Mouse (Mus musculus): ENCODE data around the gene Mrpl20. TPM values are rescaled to one million over a fixed set of nuclear protein-coding genes. Genes with fewer than 3 reads are reported as not detected.
A peak's percentile ranks its signal among the peaks of the same experiment; 100 is the strongest.

Gene Mrpl20
- polyA plus RNA-seq, 1 experiment from 2014 or later, result 250 TPM

DNA sequence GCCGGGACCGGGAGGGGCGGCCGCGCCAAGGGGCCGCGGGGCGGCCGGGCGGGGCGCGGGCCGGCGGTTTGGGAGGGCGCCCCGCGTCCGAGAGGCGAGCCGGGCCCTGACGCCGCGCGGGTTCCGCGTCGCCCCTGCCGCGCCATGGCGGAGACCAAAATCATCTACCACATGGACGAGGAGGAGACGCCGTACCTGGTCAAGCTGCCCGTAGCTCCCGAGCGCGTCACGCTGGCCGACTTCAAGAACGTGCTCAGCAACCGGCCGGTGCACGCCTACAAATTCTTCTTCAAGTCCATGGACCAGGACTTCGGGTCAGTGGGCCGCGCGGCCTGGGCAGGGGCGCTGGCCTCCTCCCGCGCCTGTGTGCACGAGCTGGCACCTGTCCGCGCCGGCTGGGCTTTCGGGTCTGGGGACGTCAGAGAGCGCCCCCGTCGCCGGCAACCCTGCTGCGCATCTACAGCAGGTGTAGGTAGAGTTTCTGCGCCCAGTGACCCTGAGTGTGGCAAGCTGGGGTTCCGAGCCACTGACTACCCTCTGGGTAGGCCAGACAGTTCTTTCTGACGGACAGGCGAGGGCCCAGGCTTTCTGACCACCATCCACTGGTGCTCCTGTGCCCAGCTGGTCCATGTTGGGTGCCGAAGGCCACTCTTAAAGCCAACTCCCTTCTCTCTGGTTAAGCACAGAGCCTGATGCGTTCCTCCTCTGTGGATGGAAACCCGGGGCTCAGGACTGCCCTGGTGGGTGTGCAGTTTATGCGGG, 45.1 kb downstream of the Mrpl20 start:
- H3K9me3 ChIP-seq (replicated peaks; ENCODE audit: control insufficient read depth, low read length), result no peaks in the 10 kb centered on the region
- H3K9ac ChIP-seq (replicated peaks; ENCODE audit: low read length), result peak overlapping the region; percentile 82
- H3K27me3 ChIP-seq (ENCODE audit: control insufficient read depth, insufficient read depth, low read length), result no peaks in the 10 kb centered on the region
- no peaks in the 10 kb centered on the region; the same call in 1 of the 2 replicates for H3K4me1 ChIP-seq (ENCODE audit: control insufficient read depth, insufficient read depth, low read length)
- H3K4me3 ChIP-seq (ENCODE audit: low read depth, low read length), result peak overlapping the region; percentile 79
- peak overlapping the region; percentile 90 for H3K4me2 ChIP-seq (ENCODE audit: low read depth, low read length)
- peak; percentile 40 for DNase-seq (ENCODE audit: low spot score)
- no peaks in the 10 kb centered on the region for H3K36me3 ChIP-seq (replicated peaks; ENCODE audit: control insufficient read depth, insufficient read depth, low read depth, low read length)
- WGBS, result 2% methylated on average over 58 of the region's 69 CpGs
- H3K27ac ChIP-seq (replicated peaks; ENCODE audit: low read depth, low read length), result no peak overlapping the region; the same call in 1 of the 2 replicates
- ATAC-seq (replicated peaks; ENCODE audit: insufficient number of reproducible peaks, low FRiP score, low TSS enrichment, low read depth), result peak; percentile 39

DNA sequence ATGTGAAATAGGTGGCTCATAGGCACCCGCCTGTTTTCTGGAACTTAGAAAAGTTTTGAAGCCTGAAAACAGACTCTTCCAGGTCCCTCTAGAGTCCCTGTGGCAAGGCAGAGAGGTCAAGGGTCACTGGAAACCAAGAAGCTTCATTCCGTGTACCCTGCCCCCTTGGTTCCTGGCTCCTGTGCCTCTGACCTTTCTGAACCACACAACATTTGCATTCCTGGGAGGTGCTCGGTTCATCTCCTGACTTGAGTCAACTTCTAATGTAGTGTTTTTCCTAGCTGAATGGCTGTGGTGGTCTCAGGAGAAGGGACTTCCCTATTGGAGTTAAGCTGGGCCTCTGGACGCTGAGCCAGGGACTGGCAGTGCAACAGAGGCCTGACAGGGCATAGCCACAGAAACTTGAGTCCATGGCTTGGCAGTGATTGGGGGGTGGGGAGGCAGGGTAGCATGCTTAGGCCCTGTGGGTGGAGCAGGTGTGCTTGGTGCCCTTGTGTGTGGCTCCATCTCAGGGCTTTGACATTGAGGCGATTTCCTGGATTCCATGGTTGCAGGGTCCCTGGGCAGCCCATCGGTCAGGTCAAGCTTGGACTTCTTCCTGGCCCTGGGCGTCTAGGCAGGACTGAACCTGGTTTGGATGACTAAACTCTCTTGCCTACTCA, 45.9 kb downstream of the Mrpl20 start:
- Histone ChIP-seq H3K27ac (replicated peaks; ENCODE audit: low read depth, low read length) (no peak overlapping the region), H3K27me3 (ENCODE audit: control insufficient read depth, insufficient read depth, low read length) (no peaks in the 10 kb centered on the region), H3K9me3 (replicated peaks; ENCODE audit: control insufficient read depth, low read length) (no peaks in the 10 kb centered on the region), H3K4me2 (ENCODE audit: low read depth, low read length) (peak overlapping the region; percentile 90), H3K4me3 (ENCODE audit: low read depth, low read length) (peak overlapping the region; percentile 79), H3K36me3 (replicated peaks; ENCODE audit: control insufficient read depth, insufficient read depth, low read depth, low read length) (no peaks in the 10 kb centered on the region), H3K4me1 (ENCODE audit: control insufficient read depth, insufficient read depth, low read length) (no peaks in the 10 kb centered on the region; the same call in 1 of the 2 replicates), H3K9ac (replicated peaks; ENCODE audit: low read length) (no peak overlapping the region; the same call in 1 of the 2 replicates)
- WGBS, result 55% methylated on average over 7 of the region's 7 CpGs
- ATAC-seq (replicated peaks; ENCODE audit: insufficient number of reproducible peaks, low FRiP score, low TSS enrichment, low read depth), result no peak
- DNase-seq (ENCODE audit: low spot score), result no peak

DNA sequence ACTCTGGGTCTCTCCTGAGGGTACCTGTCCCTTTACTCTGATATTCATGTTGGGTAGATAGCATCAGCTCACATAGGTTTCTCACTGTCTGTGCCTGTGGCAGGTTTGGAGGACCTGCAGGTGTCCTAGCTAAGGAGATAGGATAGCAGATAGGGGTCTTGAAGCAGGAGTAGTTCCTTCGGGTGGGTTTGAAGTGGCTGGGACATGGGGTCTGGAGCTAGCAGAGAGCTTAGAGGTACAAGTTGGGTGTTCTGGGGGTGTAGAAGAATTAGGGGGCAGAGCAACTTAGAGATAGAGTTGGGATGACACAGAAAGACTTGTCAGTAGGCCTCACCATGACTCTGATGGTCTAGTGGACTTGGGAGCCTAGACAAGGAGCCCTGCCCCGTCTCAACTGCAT, 46.7 kb downstream of the Mrpl20 start:
- 94% methylated on average over 2 of the region's 2 CpGs for WGBS
- Histone ChIP-seq H3K9ac (replicated peaks; ENCODE audit: low read length) (no peak overlapping the region), H3K27ac (replicated peaks; ENCODE audit: low read depth, low read length) (no peak overlapping the region), H3K4me2 (ENCODE audit: low read depth, low read length) (no peak overlapping the region), H3K36me3 (replicated peaks; ENCODE audit: control insufficient read depth, insufficient read depth, low read depth, low read length) (no peaks in the 10 kb centered on the region), H3K4me3 (ENCODE audit: low read depth, low read length) (no peak overlapping the region), H3K9me3 (replicated peaks; ENCODE audit: control insufficient read depth, low read length) (no peaks in the 10 kb centered on the region), H3K27me3 (ENCODE audit: control insufficient read depth, insufficient read depth, low read length) (no peaks in the 10 kb centered on the region), H3K4me1 (ENCODE audit: control insufficient read depth, insufficient read depth, low read length) (no peaks in the 10 kb centered on the region; the same call in 1 of the 2 replicates)
- DNase-seq (ENCODE audit: low spot score) (no peak), ATAC-seq (replicated peaks; ENCODE audit: insufficient number of reproducible peaks, low FRiP score, low TSS enrichment, low read depth) (no peak)

DNA sequence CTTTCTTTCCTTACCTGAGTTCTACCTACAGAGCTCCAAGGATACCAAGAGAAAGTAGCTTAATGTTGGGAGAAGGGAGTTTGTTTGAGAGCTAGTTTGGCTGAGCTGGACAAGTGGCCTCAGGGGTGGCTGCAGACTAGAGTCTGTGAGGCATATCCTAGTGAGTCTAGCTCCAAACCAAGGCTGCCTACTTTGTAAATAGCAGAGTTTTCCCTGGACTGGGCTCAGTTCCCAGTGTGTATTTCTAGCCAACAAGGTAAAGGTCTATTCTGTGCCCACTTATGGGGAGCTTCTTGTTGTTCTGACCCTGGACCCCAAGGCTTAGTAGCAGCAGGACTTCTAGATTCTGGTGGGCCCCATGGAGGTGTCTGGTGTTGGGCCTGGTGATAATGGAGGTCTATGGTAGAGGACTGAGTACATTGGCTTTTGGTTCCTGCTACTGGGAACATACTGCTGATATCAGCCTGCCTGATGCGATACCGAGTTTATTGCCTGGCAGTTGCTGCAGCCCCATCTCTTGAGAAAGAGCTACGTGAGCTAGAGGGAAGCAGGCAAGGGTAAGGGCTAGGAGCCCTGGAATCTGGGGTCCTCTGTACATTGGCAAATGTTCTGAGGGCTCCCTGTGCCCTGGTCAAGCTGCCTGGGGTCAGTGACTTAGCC, 47.2 kb downstream of the Mrpl20 start:
- WGBS, result 100% methylated on average over 3 of the region's 3 CpGs
- DNase-seq (ENCODE audit: low spot score) (no peak), ATAC-seq (replicated peaks; ENCODE audit: insufficient number of reproducible peaks, low FRiP score, low TSS enrichment, low read depth) (no peak)
- H3K9me3 ChIP-seq (replicated peaks; ENCODE audit: control insufficient read depth, low read length), result no peaks in the 10 kb centered on the region
- H3K4me3 ChIP-seq (ENCODE audit: low read depth, low read length), result no peak overlapping the region
- H3K9ac ChIP-seq (replicated peaks; ENCODE audit: low read length), result no peak overlapping the region
- H3K4me1 ChIP-seq (ENCODE audit: control insufficient read depth, insufficient read depth, low read length), result no peaks in the 10 kb centered on the region; the same call in 1 of the 2 replicates
- H3K27ac ChIP-seq (replicated peaks; ENCODE audit: low read depth, low read length), result no peak overlapping the region
- H3K27me3 ChIP-seq (ENCODE audit: control insufficient read depth, insufficient read depth, low read length), result no peaks in the 10 kb centered on the region
- H3K4me2 ChIP-seq (ENCODE audit: low read depth, low read length), result no peak overlapping the region
- H3K36me3 ChIP-seq (replicated peaks; ENCODE audit: control insufficient read depth, insufficient read depth, low read depth, low read length), result 0 out of 2 replicates have a peak, but pooled peaks cover 3% of the 10 kb centered on the region

DNA sequence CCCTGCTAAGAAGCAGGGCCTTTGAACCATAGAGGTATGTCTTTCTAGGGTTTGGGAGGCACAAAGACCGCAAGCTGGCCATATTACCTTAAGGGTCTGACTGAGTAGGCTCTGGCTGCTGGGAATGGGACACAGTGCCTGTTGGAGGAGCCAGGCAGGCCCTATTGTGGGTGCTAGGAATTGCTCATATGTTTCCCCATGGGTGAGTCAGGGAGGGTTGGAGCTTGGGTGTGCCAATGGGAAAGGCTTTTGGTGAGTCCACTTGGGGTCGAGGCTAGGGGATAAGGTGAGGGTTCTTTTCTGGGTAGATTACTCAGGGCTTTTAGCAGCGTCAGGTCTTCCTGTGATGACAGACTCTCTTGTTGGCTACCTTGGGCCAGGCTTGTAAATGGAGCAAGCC, 48.7 kb downstream of the Mrpl20 start:
- no peak overlapping the region for H3K4me3 ChIP-seq (ENCODE audit: low read depth, low read length)
- H3K27ac ChIP-seq (replicated peaks; ENCODE audit: low read depth, low read length), result no peak overlapping the region
- no peak overlapping the region for H3K4me2 ChIP-seq (ENCODE audit: low read depth, low read length)
- peaks cover 3% of the 10 kb centered on the region; the same call in 1 of the 2 replicates for H3K36me3 ChIP-seq (replicated peaks; ENCODE audit: control insufficient read depth, insufficient read depth, low read depth, low read length)
- no peak overlapping the region for H3K9ac ChIP-seq (replicated peaks; ENCODE audit: low read length)
- no peaks in the 10 kb centered on the region for H3K9me3 ChIP-seq (replicated peaks; ENCODE audit: control insufficient read depth, low read length)
- no peaks in the 10 kb centered on the region; the same call in 1 of the 2 replicates for H3K4me1 ChIP-seq (ENCODE audit: control insufficient read depth, insufficient read depth, low read length)
- H3K27me3 ChIP-seq (ENCODE audit: control insufficient read depth, insufficient read depth, low read length), result no peaks in the 10 kb centered on the region
- ATAC-seq (replicated peaks; ENCODE audit: insufficient number of reproducible peaks, low FRiP score, low TSS enrichment, low read depth), result no peak
- WGBS, result 88% methylated on average over 3 of the region's 3 CpGs
- DNase-seq (ENCODE audit: low spot score), result no peak

DNA sequence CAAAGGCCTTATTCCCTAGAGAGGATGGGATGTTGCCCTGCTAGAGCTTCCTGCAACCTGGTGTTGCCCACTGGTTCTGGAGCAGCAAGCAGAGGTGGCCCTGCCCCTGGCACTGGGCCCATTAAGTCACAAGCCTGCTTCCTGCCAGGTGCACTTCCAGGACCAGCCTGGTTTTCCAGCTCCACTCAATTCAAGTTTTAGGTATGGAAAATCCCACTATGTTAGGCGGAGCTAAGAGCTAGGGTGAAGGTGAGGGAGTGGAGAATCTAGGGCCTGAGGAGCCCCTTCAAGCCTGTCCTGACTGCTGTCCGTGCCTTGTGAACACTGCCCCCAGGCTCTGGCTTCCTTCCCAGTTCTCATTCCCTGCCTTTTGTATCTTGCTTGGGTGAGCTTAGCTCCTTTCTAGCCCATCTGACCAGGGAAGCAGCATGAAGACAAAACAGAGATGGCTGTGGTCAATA, 49.3 kb downstream of the Mrpl20 start:
- Histone ChIP-seq H3K9ac (replicated peaks; ENCODE audit: low read length) (no peak overlapping the region), H3K27ac (replicated peaks; ENCODE audit: low read depth, low read length) (no peak overlapping the region), H3K9me3 (replicated peaks; ENCODE audit: control insufficient read depth, low read length) (no peaks in the 10 kb centered on the region), H3K4me1 (ENCODE audit: control insufficient read depth, insufficient read depth, low read length) (no peaks in the 10 kb centered on the region; the same call in 1 of the 2 replicates), H3K4me3 (ENCODE audit: low read depth, low read length) (no peak overlapping the region), H3K36me3 (replicated peaks; ENCODE audit: control insufficient read depth, insufficient read depth, low read depth, low read length) (peaks cover 3% of the 10 kb centered on the region; the same call in 1 of the 2 replicates), H3K27me3 (ENCODE audit: control insufficient read depth, insufficient read depth, low read length) (no peaks in the 10 kb centered on the region), H3K4me2 (ENCODE audit: low read depth, low read length) (no peak overlapping the region)
- DNase-seq (ENCODE audit: low spot score) (no peak), ATAC-seq (replicated peaks; ENCODE audit: insufficient number of reproducible peaks, low FRiP score, low TSS enrichment, low read depth) (no peak)
- 87% methylated on average over 2 of the region's 2 CpGs for WGBS

DNA sequence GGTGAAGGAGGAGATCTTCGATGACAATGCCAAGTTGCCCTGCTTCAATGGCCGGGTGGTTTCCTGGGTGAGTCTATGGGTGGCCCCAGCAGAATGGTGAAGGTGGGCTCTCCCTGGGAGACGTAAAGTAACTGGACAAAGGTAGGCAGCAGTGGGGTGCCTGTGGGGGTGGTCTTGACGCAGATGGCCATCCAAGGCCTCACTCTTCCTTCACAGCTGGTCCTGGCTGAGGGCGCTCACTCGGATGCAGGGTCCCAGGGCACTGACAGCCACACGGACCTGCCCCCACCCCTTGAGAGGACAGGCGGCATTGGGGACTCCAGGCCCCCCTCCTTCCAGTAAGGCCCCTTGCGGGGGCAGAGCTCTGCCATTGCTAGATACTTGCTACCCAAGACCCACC, 50.7 kb downstream of the Mrpl20 start:
- peaks cover 3% of the 10 kb centered on the region; the same call in 1 of the 2 replicates for H3K36me3 ChIP-seq (replicated peaks; ENCODE audit: control insufficient read depth, insufficient read depth, low read depth, low read length)
- 92% methylated on average over 9 of the region's 9 CpGs for WGBS
- DNase-seq (ENCODE audit: low spot score) (no peak), ATAC-seq (replicated peaks; ENCODE audit: insufficient number of reproducible peaks, low FRiP score, low TSS enrichment, low read depth) (no peak)
- H3K27ac ChIP-seq (replicated peaks; ENCODE audit: low read depth, low read length), result no peak overlapping the region
- H3K4me3 ChIP-seq (ENCODE audit: low read depth, low read length), result no peak overlapping the region
- H3K4me2 ChIP-seq (ENCODE audit: low read depth, low read length), result no peak overlapping the region
- no peaks in the 10 kb centered on the region for H3K27me3 ChIP-seq (ENCODE audit: control insufficient read depth, insufficient read depth, low read length)
- no peak overlapping the region for H3K9ac ChIP-seq (replicated peaks; ENCODE audit: low read length)
- H3K9me3 ChIP-seq (replicated peaks; ENCODE audit: control insufficient read depth, low read length), result no peaks in the 10 kb centered on the region
- H3K4me1 ChIP-seq (ENCODE audit: control insufficient read depth, insufficient read depth, low read length), result no peaks in the 10 kb centered on the region; the same call in 1 of the 2 replicates
